Mouse (Mus musculus) gastrocnemius, postnatal 4 days (tissue): Measurements from ENCODE around the gene Phkg2. TPM values are rescaled to one million over a fixed set of nuclear protein-coding genes. Genes with fewer than 3 reads are reported as not detected.

Experiments used
- DNase-seq, 2 experiments: peaks; one replicate each; pipeline ENCODE4 v3.0.0; 2021 to 2022; ENCODE audit warnings: low spot score in 2 of 2, mixed read lengths in 2 of 2
- long read RNA-seq, 2 experiments: library from polyadenylated mRNA; stranded (forward); transcript quantifications; one replicate each; pipeline ENCODE4 v2.0.0; 2021
- total RNA-seq, 2 experiments: library from RNA; stranded (reverse); gene quantifications; 2 replicates each; pipeline ENCODE4 v1.2.3; 2021

Gene Phkg2
- 10 to 100 TPM; 21.6 to 25.5 TPM for total RNA-seq
- long read RNA-seq, experiment 1, transcript Phkg2-201 (10 exons, 1,570 nt), result major isoform, 6 of 8 reads
- long read RNA-seq, experiment 1, partial matches to known transcripts, result 1 of 8 reads
- long read RNA-seq, experiment 1, other reads (novel, unspliced or antisense), result 0 of 8 reads
- long read RNA-seq, experiment 2, transcript Phkg2-201 (10 exons, 1,570 nt), result major isoform, 9 of 13 reads
- long read RNA-seq, experiment 2, partial matches to known transcripts, result 1 of 13 reads
- long read RNA-seq, experiment 2, other reads (novel, unspliced or antisense), result 3 of 13 reads

- DNase-seq, result peak; percentile 61 to 85
Measured at GRCm38 (mm10) chr7:127572895-127573471, at the start of gene Phkg2. Phkg2 (plus strand) TSS chr7:127573340.

GRCm38 (mm10) chr7:127541671-127542070 is 31.5 kb upstream of the Phkg2 start:
- no peak for DNase-seq

GRCm38 (mm10) chr7:127549116-127549835 is 23.9 kb upstream of the Phkg2 start:
- no peak for DNase-seq

GRCm38 (mm10) chr7:127551558-127551957 is 21.6 kb upstream of the Phkg2 start:
- no peak for DNase-seq

GRCm38 (mm10) chr7:127560580-127560979 is 12.6 kb upstream of the Phkg2 start:
- DNase-seq, result no peak

GRCm38 (mm10) chr7:127561340-127561858 is 11.7 kb upstream of the Phkg2 start, which contains the start of gene Tmem265:
Tmem265 (plus strand) TSS chr7:127561390.
- no peak for DNase-seq

GRCm38 (mm10) chr7:127564381-127565150 is 8.6 kb upstream of the Phkg2 start:
- DNase-seq, result no peak

GRCm38 (mm10) chr7:127573503-127574008 is 416 bp downstream of the Phkg2 start:
- peak in 1 of 2 experiments; percentile 22 for DNase-seq

GRCm38 (mm10) chr7:127574115-127574514 is 975 bp downstream of the Phkg2 start:
- DNase-seq, result no peak

- no peak for DNase-seq
Measured at GRCm38 (mm10) chr7:127583260-127583659, 10.1 kb downstream of the Phkg2 start.

- no peak for DNase-seq
Measured at GRCm38 (mm10) chr7:127585031-127585430, 11.9 kb downstream of the Phkg2 start.

- no peak for DNase-seq
Measured at GRCm38 (mm10) chr7:127586149-127586548, 13.0 kb downstream of the Phkg2 start.

- DNase-seq, result no peak
Measured at GRCm38 (mm10) chr7:127587196-127587595, 14.1 kb downstream of the Phkg2 start.

- peak; percentile 69 to 89 for DNase-seq
Measured at GRCm38 (mm10) chr7:127588011-127588871, 15.1 kb downstream of the Phkg2 start, which contains the start of the genes Ccdc189 and Rnf40. Ccdc189 (minus strand) TSS chr7:127588595. Rnf40 (plus strand) TSS chr7:127588767.

GRCm38 (mm10) chr7:127588901-127589300 is 15.8 kb downstream of the Phkg2 start:
- DNase-seq, result no peak

- no peak for DNase-seq
Measured at GRCm38 (mm10) chr7:127589637-127590036, 16.5 kb downstream of the Phkg2 start.

- DNase-seq, result no peak
Measured at GRCm38 (mm10) chr7:127591108-127591507, 18.0 kb downstream of the Phkg2 start.

- DNase-seq, result no peak
Measured at GRCm38 (mm10) chr7:127592575-127592974, 19.4 kb downstream of the Phkg2 start.

- no peak for DNase-seq
Measured at GRCm38 (mm10) chr7:127596747-127597146, 23.6 kb downstream of the Phkg2 start.

GRCm38 (mm10) chr7:127600612-127601011 is 27.5 kb downstream of the Phkg2 start:
- no peak for DNase-seq
